Mouse (Mus musculus) neutrophil, adult 5-6 weeks (primary cell): Measurements from ENCODE around the gene Oprd1. TPM values are rescaled to one million over a fixed set of nuclear protein-coding genes. Genes with fewer than 3 reads are reported as not detected.

ENCODE experiments used
- ATAC-seq: fragments of 151-379, 151-347 bp; 2 replicates; pipeline ENCODE4 v1.8.0; 2017; ENCODE audit warnings: mild to moderate bottlenecking, moderate TSS enrichment; ENCODE audit not compliant: insufficient number of reproducible peaks, poor library complexity, low FRiP score, severe bottlenecking; ENCODE audit errors: extremely low read depth
- total RNA-seq: library from RNA; stranded (forward); fragments of 200-1000 nt; gene quantifications from 2 replicates; pipeline ENCODE4 v1.2.3, GENCODE M21; 2017

Gene Oprd1
- total RNA-seq, 1 experiment from 2014 or later: not detected

- ATAC-seq: no peak
Observed at GRCm38 (mm10) chr4:132138640-132139039, 5.6 kb downstream of the Oprd1 start.

DNA sequence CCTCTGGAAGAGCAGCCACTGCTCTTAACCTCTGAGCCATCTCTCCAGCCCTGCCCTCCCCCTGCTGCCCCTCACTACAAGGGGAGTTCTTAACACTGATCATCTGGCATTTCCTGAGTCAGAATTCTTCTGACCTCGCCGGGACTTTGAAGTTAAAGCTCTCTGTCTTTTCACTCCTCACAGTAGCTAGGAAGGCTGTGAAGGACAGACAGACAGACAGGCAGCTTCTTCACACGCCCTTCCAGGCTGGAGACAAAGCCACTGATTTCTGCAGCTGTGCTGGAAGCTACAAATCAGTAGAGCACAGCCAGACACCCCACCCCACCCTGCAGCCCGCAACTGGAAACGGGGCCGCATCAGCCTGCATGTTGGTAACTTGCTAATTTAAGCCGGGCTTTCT lies 7.3 kb downstream of the Oprd1 start:
- ATAC-seq: no peak

- no peak for ATAC-seq
Observed at GRCm38 (mm10) chr4:132133920-132134319, 10.4 kb downstream of the Oprd1 start.

DNA sequence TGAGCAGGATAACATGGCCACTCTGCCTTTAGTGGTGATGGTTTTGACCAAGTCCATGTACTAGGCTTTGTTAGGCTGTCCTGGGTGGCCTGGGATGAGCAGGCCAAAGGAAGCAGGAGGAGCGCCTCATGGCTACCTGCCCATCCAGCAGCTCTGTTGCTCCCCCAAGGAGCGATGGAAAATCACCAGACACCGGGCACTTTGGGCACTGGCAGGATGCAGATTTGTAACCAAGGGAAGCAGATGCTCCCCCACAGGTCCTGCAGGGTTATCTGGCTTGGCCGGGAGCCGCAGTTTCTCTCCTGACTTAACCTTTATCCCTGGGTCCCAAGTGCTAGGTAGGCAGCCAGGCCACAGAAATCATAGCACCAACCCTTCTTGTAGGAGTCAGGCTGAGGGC lies 10.9 kb downstream of the Oprd1 start:
- ATAC-seq: no peak

DNA sequence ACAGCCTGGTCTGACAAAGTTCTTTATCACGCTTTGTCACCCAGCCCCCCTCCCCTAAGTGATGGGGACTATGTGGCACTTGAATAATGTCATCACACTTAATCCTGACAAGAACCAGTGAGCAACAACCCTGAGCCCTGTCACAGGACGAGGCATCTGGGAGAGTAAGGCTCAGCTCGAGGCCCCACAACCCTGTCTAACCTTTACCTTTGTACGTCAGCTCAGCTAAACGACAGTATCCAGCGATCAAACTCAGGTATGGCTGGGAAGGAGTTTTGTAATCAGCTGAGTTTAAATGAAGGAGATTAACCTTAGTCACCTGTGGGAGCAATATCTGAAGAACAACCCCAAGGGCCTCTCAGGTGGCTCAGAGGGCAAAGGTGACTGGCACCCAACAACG lies 12.0 kb downstream of the Oprd1 start:
- ATAC-seq: no peak

DNA sequence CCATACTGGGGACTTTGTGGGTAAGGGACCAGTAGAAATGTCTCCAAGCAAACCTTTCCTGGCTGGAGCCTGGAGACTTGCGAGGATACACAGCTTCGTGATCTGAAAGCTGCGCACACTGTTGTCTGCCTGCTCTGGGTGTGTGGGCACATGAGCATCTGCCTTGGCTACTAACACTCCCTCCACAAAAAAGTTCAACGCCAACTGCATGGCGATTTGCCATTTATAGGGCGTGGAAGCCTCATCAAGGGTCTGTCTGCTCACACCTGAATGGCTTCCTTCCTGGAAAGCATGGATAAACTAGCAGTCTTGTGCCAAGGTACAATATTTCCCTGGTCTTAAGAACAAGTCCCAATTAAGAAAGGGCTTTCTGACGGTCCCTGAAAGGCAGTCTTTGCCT lies 12.5 kb downstream of the Oprd1 start:
- ATAC-seq: no peak

DNA sequence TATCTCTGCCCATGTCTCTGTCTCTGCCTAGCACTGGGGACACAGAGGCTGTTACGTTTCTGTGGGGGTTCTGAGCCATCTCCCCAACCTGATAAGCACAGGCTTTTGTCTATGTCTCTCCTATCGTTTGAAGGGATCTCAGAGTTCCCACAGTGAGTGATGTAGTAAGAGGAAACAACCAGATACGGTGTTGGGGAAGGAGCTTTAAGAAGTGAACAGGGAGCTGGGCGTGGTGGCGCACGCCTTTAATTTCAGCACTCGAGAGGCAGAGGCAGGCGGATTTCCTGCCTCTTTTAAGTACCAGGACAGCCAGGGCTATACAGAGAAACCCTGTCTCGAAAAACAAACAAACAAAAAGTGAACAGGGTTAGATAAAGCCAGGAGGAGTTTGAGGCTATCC lies 13.2 kb downstream of the Oprd1 start:
- ATAC-seq: no peak

- no peak for ATAC-seq
Observed at GRCm38 (mm10) chr4:132130645-132131044, 13.6 kb downstream of the Oprd1 start.

DNA sequence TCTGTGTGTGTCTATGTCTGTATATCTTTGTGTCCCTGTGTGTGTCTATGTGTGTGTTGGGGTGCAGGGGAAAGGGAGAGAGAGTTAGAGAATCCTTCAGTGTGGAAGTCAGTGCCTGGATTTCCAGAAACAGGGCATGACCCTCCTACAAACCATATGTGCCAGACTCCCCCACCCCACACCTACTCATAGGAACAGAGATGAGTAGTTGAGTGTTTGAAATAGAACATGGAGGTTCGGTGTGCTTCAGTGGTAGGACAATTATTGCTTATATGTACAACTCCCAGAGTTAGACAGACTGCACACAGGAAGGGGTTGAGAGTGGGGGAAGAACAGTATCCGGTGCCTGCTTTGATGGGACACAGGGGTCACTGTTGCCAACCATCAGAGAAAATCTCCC lies 14.2 kb downstream of the Oprd1 start:
- ATAC-seq: no peak

DNA sequence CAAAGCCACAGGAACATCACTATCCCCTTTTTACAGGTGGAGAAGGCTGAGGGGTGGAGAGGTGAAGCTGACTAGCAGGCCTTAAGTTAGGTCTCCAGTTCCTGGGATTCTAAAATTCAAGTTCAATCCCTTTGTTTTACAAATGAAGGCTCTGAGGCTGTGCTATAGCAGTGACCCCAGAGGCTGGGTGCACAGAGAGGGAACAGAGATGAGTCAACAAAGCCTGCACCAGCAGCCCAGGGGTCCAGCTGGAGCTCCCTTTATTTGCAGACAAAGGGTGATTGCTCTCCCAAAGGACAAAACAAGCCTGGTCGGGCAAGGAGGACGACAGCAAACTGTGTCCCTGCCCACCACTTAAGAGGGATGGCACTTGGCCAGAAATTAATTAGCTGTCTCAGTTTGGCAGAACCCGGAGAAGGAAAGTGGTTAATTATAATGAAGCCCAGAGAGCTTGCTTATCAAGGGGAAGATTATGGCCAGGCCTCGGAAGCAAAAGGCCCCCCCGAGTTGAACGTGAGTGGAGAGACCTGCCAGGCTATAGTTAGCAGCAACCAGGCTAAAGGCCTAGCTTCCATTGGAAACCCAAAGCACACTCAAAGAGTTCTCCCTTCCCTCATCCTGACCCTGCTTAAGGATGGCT lies 15.2 kb downstream of the Oprd1 start:
- ATAC-seq: no peak

- ATAC-seq: no peak
Observed at GRCm38 (mm10) chr4:132127091-132127490, 17.2 kb downstream of the Oprd1 start.

GRCm38 (mm10) chr4:132123166-132123565 lies 21.1 kb downstream of the Oprd1 start:
- no peak for ATAC-seq

DNA sequence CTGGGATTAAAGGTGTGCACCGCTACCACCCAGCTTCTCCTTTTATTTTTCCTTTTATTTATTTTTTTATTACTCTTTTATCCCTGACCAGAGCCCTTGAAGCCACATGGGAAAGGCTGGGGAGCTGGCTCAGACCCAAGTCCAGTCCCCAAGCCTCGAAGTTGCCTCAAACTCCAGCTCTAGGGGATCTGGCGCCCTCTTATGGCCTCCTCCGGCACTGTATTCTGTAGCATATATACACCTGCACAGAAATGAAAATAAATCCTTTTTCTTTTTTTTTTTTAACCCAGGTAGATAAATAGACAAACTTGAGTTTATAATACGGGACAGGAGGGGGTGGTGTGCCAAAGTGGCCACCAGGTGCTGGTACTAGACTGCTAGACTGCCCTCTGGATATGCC lies 22.6 kb downstream of the Oprd1 start:
- ATAC-seq: no peak

DNA sequence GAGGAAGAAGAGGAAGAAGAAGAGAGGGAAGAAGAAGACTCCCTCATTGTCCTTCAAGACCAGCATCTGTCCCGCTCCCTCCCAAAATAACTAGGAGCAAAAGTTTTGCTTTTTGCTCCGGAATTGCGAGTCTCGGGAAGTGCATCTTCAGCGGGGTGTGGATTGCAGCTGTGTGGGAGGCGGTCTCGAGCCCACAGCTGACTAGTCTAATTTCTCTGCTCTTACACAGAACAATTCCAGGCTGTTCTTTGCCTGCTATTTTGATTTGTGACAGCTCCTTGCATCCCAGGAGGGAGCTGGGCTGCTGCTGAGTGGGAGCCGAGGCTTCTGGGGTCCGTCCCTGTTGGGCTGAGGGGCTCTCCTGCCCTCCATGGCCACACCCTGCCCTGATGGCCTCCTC lies 24.7 kb downstream of the Oprd1 start:
- ATAC-seq: no peak

- ATAC-seq: no peak
Observed at GRCm38 (mm10) chr4:132116315-132116714, 28.0 kb downstream of the Oprd1 start.

- ATAC-seq: no peak
Observed at GRCm38 (mm10) chr4:132113411-132114095, 30.7 kb downstream of the Oprd1 start.

DNA sequence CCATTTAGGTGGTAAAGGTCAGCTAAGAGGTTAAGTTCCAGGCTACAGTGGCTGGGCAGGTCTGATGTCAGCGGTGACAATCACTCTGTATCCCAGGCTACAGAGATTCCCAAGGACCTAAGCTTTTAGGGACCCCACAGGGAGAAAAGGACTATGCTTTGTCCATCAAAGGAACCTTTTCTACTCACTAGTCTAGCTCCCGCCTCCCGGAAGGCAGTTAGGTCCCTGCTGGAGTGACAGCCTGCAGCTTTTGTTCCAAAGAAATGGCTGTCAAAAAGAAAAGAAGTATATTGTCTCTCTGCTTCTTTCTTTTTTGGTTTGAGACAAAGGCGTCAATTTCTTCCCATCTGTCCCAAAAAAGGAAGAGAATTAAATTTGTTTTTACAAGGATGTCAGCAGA lies 33.1 kb downstream of the Oprd1 start:
- ATAC-seq: no peak

DNA sequence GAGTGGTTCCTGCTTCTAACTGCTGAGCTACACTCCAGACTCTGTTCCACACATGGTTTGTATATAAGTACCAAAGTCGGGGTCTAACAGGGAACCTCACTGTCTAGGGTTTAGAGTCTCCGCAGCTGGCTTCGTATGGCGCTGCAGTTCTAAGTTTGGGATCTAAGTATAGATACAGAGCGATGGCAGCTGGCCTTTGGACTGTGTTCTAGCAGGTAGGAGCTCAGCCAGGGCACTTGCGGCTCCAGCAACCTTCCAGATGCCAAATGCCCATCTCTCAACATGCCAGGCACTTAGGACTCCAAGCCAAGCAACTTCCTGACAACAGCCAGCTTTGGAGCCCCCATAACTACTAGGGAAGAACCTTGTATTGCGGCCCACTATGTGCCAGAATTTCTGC lies 36.1 kb downstream of the Oprd1 start:
- ATAC-seq: no peak

DNA sequence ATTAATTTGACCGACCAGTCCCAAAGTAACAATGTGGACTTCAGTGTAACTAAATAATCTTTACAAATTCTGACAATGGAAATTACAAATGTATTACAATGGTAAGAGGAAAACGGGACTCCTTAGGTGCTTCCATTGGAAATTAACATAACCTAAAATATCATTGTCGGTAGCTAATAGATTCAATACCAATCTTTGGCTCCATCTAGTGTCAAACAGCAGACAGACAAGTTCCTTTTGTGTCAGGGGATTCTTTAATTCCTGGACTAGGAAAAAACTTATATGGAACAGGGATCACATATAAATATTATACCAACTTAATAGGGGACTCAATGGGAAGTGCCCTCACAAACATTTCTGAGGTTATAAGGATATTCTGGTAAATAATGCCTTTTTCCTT lies 43.1 kb downstream of the Oprd1 start:
- ATAC-seq: no peak

DNA sequence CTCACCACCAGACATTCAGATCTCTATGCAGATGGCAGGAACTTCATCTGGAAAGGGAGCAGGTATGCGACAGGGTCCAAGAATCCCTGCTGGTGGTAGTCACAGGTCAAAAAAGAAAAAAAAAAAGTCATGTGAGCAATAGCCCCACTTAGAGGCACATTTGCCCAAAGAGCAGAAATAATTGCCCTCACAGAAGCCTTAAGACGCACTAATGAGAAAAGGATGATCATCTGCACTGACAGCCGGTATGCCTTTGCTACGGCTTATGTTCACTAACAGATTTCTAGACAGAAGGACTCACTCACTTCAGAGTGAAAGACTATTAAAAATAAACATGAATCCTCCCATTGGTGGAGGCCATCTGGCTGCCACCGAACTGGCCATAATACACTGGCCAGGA lies 44.7 kb downstream of the Oprd1 start:
- no peak for ATAC-seq

DNA sequence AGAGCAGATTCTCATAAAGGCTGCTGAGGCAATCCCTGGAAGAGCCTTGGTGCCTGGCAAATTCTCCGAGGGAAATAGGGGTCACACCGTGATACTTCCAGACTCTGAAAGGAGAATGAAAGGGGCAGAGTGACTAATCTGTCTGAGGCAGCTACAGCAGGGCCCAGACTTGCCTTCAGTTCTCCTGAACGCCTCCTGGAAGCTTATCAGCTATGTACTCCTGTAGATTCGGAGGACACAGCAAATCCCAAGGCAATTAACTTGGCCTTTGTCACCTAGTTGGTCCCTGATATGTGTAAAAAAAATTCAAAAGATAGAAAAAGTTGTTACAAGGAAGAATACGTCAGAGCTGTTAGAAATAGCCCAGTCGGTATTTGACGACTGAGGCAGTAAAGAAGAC lies 49.2 kb downstream of the Oprd1 start:
- ATAC-seq: no peak
